14 mouse cellular contexts compared by ENCODE assay signal in the genomic region with DNA sequence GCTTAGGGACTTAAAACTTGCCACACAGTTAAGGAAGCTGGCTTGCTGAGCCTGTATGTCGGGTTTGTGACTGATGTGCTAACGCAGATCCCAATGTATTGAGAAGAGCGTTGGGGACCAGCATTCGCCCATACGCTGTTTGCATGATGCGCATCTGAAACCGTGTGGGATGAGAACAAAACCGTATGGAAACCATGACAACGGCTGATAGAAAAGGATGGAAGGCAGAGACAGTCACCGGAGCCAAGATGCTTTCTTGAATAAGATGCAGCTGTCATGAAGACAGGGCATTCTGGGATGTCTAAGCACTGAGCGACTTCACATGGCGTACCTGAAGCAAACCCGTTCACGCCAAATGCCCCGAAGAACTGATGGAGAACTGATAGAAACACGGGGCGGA.
DNase-seq lines count a peak whose midpoint lies in the region; ATAC-seq and TF ChIP-seq lines count a peak whose summit lies in the region.
"Had no signal": no experiment of that assay in that cellular context is flagged by ENCODE, and none has a peak within 500 bp of the region (broad histone marks: within the 10 kb centered on the region; RNA-seq: fewer than 3 reads in every experiment).

No protein-coding gene starts in this region.

- no peak overlapping the region for H3K4me2 ChIP-seq in midbrain, embryonic 11.5 days

- no peak for TF ChIP-seq CTCF in cerebellum, adult 2 months (IDR thresholded peaks at IDR 0.05; ENCODE audit: borderline replicate concordance, insufficient read depth, low read depth, low read length)

- no peak overlapping the region for H3K4me3 ChIP-seq in midbrain, embryonic 11.5 days (ENCODE audit: low read depth, low read length)
- H3K4me3 ChIP-seq in midbrain, embryonic 10.5 days: no peak overlapping the region
- H3K4me3 ChIP-seq in cerebellum, adult 2 months (replicated peaks; ENCODE audit: insufficient read depth, low read depth, low read length): no peak overlapping the region
- H3K4me3 ChIP-seq: erythroblast, embryonic 14.5 days; heart, embryonic 10.5 days had no signal

- H3K27me3 ChIP-seq in midbrain, embryonic 11.5 days (ENCODE audit: control insufficient read depth, insufficient read depth, low read length): no peaks in the 10 kb centered on the region
- no peaks in the 10 kb centered on the region for H3K27me3 ChIP-seq in midbrain, embryonic 10.5 days (ENCODE audit: low read depth, poor library complexity, severe bottlenecking)
- H3K27me3 ChIP-seq in cerebellum, adult 2 months (ENCODE audit: control insufficient read depth, insufficient read depth, low read length): no peaks in the 10 kb centered on the region; the same call in 1 of the 2 replicates

- DNase-seq in midbrain, embryonic 11.5 days (ENCODE audit: low spot score, missing footprints): peak; percentile 67
- no peak for DNase-seq in midbrain, embryonic 10.5 days (ENCODE audit: low spot score)
- DNase-seq in frontal cortex, postnatal 36 days (ENCODE audit: low spot score in 2 of 2): peak; percentile 28 to 56
- peak; percentile 41 to 51 for DNase-seq in left cerebral cortex, postnatal 36 days (ENCODE audit: low spot score in 2 of 2)
- no peak for DNase-seq in lung, postnatal 36 days
- no peak for DNase-seq in cerebellum, adult 2 months
- DNase-seq in testis, postnatal 14 days (ENCODE audit: low spot score): no peak
- DNase-seq: gastrocnemius, postnatal 25 days; kidney, postnatal 25 days; lung, postnatal 14 days had no signal

- WGBS in midbrain, embryonic 11.5 days: 82% methylated on average over 17 of the region's 17 CpGs
- 87% methylated on average over 17 of the region's 17 CpGs for WGBS in midbrain, embryonic 10.5 days
- WGBS in cerebellum, adult 2 months: 72% methylated on average over 17 of the region's 17 CpGs

- no peak overlapping the region for H3K9ac ChIP-seq in midbrain, embryonic 11.5 days (ENCODE audit: low read length)
- H3K9ac ChIP-seq: liver, embryonic 14.5 days had no signal

- H3K9me3 ChIP-seq in midbrain, embryonic 11.5 days (ENCODE audit: control insufficient read depth, low read length): no peaks in the 10 kb centered on the region
- no peaks in the 10 kb centered on the region for H3K9me3 ChIP-seq in midbrain, embryonic 10.5 days (replicated peaks)
- H3K9me3 ChIP-seq: heart, embryonic 10.5 days had no signal

- intact Hi-C loops in left cerebral cortex, postnatal 36 days (cut with DNase I): no loop called here

- H3K36me3 ChIP-seq in midbrain, embryonic 11.5 days (ENCODE audit: control insufficient read depth, insufficient read depth, low read length): no peaks in the 10 kb centered on the region
- H3K36me3 ChIP-seq in midbrain, embryonic 10.5 days: peaks cover 13% of the 10 kb centered on the region
- H3K36me3 ChIP-seq: heart, embryonic 10.5 days had no signal

- no peak for ATAC-seq in midbrain, embryonic 11.5 days (ENCODE audit: low FRiP score)
- ATAC-seq: intestine, embryonic 16.5 days had no signal

- H3K27ac ChIP-seq in midbrain, embryonic 11.5 days (ENCODE audit: low read depth, low read length): no peak overlapping the region
- no peak overlapping the region for H3K27ac ChIP-seq in midbrain, embryonic 10.5 days (replicated peaks)
- H3K27ac ChIP-seq in cerebellum, adult 2 months (ENCODE audit: insufficient read depth, low read length): no peak overlapping the region
- H3K27ac ChIP-seq: heart, embryonic 10.5 days; liver, embryonic 14.5 days had no signal

- H3K4me1 ChIP-seq in midbrain, embryonic 11.5 days (ENCODE audit: control insufficient read depth, insufficient read depth, low read length): no peaks in the 10 kb centered on the region
- peaks cover 6% of the 10 kb centered on the region; the same call in 1 of the 2 replicates for H3K4me1 ChIP-seq in midbrain, embryonic 10.5 days
- peaks cover 4% of the 10 kb centered on the region for H3K4me1 ChIP-seq in cerebellum, adult 2 months (ENCODE audit: control insufficient read depth, insufficient read depth, low read length)

- no peak for TF ChIP-seq POLR2A in cerebellum, adult 2 months (IDR thresholded peaks at IDR 0.05; ENCODE audit: borderline replicate concordance, insufficient read depth, low read length)

Comparison
In these comparisons a context has a peak if more than half of its experiments do, and no peak if none do; other contexts are left out.
1. DNase-seq: peak in midbrain, embryonic 11.5 days (single experiment), frontal cortex, postnatal 36 days (2 of 2) and left cerebral cortex, postnatal 36 days (2 of 2); none in midbrain, embryonic 10.5 days (single experiment), lung, postnatal 36 days (single experiment), cerebellum, adult 2 months (0 of 2) and testis, postnatal 14 days (single experiment).